Mouse (Mus musculus) common myeloid progenitor, adult 5-6 weeks (primary cell): ENCODE data around the gene Cfap161. TPM values are rescaled to one million over a fixed set of nuclear protein-coding genes. Genes with fewer than 3 reads are reported as not detected.

ENCODE experiments used
- ATAC-seq: replicated peaks from 2 replicates; pipeline ENCODE4 v1.8.0; 2016; ENCODE audit warnings: low read depth, mild to moderate bottlenecking, moderate TSS enrichment, inconsistent platforms; ENCODE audit not compliant: poor library complexity, severe bottlenecking
- total RNA-seq: library from RNA; stranded (forward); fragments of 200-1000, 187-1606 nt; gene quantifications from 2 replicates; pipeline ENCODE4 v1.2.3, GENCODE M21; 2017

Gene Cfap161
- not detected in 2 replicates for total RNA-seq

DNA sequence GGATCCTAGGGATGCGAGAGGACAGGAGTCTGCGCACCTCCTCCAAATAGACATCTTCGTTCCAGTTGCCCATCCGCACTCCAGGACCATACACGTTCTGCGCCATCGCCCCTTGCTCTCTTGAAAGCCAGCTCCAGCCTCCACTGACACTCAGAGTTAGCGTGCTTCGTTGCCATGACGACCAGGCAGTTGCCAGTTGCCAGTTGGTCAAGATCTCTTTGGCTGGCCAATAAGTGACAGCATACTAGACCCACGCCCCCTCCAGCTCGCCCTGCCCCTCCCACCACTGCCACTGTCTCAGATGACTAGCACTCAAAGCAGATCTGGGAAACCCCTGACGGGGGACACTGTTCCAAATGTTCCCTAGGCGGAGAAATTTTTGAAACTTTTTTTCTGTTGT is at the start of gene Cfap161:
Gene Cfap161, minus strand, starts transcription at position 176 of the 400 bp plus-strand sequence.
- peak; percentile 56 for ATAC-seq

DNA sequence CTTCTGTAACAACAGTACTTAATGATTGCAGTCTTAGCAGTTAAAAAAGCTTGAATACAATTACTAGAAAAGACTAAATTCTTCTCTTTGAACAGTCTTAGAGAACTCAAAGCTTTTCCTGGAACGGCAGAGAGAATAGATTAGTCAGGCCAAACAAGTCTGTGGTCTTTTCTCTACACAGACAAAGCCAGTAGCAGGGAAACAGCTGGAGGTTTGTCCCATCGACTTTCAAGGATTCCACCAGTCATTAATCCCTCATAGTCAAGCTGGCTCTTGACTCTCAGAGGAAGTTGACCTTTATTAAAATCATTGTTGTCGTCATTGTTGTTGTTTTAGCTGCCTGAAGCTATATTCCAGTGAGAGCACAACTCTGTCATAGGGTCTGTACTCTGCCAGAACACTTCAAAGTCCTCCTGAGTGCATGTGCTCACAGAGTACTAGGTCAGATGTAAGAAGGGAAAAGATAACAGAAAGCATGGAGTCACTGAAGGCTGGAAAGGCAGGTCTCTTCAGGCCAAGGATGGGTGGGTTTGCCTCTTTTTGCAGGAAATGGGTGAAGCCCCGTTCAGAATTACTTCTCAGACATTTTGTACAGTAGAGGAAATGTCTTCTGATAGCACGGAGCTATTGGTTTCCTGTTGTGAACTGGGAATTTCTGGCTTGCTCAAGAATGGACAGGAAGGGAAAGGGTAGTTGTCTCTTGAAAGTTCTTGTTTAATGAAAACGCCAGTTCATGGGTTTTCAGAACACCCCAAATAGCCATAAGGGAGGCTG is 48.0 kb upstream of the Cfap161 start:
- no peak for ATAC-seq

DNA sequence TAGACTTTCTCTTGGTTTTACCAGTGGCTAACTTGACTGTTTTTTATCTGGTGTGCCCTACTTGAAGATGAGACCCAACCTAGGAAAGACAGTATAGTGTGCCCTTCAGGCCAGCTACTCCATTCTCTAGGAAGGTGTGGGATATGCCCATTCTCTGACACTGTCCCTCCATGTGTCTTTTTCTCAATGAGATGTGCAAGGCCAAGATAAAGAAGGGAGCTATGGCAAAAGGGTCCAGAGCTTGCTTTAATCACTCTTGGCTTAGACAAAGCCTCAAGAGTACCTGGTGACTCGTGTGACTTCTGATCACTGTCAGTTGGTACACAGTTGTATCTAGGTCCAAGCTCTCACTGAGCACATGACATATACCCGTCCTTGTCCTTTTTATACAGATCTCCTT is 45.4 kb upstream of the Cfap161 start:
- no peak for ATAC-seq

DNA sequence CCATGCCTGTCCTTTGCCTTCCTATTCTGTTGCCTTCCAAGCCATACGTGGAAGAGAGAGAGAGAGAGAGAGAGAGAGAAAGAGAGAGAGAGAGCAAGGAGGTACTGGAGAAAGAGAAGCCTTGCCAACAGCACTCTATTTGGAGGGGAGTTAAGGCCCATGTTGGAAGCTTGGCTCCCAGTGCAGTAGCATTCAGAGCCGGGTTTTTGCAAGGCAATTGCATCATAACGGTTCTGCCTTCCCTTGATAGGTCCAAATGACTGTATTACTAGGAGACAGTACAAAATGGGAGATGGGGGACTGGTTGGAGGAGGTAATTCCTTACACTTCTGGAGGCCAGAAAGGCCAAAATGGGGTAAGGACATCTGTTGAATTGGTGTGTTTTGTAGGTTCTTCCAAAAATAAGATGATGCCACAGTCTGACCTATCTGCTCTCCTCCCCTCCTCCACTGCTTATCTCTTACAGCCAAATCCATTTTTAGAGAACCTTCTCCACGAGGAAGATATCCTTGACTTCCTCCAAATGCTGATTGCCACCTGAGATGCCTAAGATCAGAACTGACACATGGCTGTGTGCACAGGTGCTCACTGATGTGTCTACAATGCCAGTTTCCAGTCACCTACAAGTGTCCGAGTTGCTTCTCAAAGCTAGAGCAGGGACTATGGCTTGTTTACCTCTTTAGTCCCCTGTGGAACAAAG is 44.0 kb upstream of the Cfap161 start:
- ATAC-seq = no peak

DNA sequence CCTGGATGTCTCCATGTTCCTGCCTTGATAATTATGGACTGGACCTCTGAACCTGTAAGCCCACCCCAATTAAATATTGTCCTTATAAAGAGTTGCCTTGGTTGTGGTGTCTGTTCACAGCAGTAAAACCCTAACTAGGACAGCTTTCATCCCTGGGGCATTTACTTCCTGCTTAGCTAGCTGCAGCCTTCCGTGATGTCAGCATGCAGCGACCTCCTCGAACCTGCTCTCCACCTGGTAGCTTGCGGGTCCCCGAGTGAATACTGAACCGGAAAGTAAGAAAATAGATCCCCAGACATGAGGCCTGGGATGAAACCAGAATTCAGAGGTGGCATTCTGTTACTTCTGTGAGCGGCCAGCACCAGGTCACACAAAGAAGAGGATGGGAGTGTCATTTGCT is 34.7 kb upstream of the Cfap161 start:
- no peak for ATAC-seq

DNA sequence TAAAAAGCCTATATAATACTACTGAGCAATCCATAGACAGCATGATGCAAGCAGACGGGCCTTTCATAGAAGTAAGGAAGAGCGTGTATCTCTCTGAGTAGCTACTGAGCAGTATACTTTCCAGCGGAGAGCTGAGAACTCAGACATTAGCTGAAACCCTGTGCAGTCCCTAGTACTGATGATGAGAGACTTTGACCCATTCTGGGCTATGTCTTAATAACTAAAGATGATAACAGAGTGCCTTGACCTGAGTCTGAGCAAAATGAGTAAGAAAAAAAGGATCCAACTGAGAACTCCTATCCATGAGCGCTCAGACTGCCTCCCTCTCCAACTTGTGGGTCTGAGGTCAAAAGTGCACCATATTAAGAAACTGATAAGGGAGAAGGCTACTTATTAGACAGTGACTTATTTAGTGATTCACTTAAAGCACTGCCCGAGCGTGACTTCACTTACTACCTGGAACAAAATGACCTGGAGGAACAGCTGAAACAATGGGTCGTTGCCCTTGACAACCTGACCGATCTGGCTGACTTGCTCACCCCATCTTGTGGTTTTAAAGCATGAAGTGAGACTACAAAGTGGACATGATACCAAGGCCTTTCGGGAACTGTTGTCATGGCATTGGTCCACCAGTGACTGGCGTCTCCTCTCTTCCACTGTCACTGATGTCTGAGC is 32.9 kb upstream of the Cfap161 start:
- ATAC-seq = no peak

DNA sequence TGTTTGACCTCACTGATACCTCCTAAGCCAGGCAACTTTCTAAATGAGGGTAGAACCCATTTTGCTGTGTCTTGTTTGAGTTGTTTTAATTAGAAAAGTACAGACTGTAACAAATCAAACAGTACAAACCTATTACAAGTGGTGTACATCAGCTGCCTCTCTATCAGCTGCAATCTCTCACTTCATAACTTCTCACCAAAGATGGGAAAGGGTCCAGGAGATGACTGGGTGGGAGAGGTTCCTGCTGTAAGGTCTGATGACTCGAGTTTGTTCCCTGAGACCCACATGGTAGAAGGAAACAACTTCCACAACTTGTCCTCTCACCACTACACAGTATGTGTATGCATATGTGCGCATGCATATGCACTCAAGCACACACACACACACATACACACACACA is 32.1 kb upstream of the Cfap161 start:
- ATAC-seq = no peak

DNA sequence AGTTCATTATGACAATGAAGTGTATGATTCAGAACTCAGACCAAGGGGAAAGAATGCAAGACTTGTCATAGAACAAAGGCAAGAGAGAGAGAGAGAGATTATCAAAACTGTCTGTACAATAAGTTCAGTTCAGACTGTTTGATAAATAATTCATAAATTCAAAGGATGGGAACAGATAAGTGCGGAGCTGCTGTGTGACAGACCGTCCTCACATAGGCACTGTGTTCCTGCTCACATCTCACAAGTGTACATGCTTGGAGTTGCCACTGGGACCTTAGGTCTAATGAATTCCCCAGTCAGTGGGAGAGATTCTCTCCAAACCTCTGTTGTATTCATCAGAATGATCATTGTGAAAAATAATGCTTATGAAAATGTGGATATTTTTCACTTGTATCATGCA is 27.3 kb upstream of the Cfap161 start:
- no peak for ATAC-seq

DNA sequence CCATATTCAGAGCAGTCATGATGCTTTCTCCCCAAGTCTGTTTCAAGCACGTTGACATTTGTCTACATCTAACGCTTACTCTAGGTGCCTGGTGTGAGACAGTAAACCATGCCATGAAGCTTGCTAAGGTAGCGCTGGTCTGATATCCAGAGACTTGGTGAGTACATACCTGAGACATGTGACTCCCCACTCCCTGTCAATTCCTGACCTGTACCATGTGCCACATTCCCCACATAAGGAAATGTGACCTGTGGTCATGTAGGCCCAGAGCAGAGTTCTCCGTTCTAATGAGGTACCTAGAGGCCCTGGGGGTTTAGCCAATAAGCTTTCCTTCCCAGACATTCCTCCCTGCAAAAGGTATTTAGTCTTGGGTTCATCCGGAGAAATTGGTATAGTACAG is 22.2 kb upstream of the Cfap161 start:
- ATAC-seq = no peak

DNA sequence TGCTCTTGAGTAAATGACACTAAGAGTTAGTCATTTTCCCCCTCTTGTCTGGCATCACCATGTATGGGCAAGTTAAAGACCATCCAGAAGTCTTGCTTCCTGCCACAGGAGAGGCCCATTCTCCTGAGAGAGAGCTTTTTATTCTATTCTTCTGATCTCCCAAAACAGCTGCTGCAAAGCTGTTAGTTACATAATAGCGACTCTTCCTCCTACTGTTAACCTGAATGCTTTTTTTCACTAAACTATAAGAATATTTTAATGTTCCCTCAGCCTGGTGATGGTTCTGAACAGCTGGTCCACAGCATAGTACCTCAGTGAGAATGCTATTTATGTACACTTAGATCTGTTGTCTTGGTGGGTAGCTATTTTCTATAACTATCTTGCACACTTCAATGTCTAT is 21.0 kb upstream of the Cfap161 start:
- no peak for ATAC-seq

DNA sequence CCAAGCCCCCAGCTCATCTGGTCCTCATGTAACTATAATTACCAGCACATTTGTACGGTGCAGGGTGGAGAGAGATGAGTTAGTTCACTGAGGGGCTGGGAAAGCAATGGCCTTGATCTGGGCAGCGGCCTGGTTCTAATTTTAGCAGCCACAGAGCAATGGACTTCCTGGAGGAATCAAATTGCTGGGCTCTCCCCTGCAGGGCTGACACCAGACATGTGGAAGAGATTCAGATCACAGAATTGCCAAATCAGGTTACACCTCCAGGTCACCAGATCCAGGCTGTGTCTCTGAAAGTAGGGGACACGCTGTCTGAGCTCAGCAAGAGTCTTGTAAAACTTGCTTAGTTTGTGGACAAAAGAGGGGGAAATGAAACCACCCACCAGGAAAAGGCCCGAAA is 19.3 kb upstream of the Cfap161 start:
- peak; percentile 21; the same call in 1 of the 2 replicates for ATAC-seq

DNA sequence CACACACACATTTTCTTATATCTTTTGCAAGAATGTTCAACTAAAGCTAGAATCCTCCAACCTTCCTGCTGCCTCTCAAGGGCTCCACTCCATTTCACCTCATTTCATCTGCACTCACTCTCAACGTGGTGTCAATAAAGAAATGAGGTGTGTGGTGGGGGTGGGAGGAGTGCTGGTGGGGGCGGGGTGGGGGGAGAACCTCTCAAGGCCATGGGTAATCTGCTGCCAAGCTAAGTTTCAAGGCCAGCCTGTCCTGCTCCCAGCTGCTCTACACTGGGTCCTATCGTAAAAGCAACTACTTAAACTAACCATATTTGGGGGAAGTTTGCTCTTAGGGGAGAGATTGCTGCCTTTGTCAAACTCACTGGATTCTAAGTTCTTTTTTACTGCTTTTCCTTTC is 18.8 kb upstream of the Cfap161 start:
- ATAC-seq = no peak

DNA sequence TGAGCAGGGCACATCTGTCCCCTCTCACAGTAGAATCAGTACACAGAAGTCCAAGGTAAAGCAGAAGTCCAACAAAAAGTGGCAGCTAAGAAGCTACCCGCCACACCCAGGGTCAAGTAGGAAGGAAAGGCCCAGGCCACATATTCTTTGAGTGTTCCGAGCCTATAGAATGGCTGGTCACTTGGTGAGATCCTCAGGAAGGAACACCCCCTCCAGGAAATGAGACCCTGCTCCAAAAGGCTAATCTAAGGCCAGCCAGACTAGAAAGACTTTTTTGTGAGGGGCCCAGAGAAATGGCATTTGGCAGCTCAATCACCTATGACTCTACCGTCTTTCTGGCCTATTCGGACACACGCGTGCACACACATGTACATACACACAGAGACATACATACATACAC is 18.3 kb upstream of the Cfap161 start:
- no peak for ATAC-seq

DNA sequence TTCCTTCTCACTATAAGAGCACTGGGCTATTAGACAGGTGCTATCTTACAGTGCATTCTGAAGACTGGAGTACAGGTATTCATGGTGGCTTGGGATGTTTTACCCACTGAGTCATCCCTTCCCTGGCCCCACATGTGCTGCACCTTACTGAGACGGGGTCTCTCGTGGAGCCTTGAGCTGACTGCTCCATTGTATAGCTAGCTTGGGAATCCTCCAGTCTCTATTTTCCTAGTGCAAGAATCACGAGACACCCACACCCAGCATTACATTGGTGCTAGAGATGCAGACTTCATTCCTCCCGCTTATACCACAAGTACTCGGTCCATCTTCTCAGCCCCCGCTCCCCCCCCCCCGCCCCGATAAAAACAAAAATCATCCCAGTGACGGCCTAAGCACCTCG is 17.9 kb upstream of the Cfap161 start:
- no peak for ATAC-seq

DNA sequence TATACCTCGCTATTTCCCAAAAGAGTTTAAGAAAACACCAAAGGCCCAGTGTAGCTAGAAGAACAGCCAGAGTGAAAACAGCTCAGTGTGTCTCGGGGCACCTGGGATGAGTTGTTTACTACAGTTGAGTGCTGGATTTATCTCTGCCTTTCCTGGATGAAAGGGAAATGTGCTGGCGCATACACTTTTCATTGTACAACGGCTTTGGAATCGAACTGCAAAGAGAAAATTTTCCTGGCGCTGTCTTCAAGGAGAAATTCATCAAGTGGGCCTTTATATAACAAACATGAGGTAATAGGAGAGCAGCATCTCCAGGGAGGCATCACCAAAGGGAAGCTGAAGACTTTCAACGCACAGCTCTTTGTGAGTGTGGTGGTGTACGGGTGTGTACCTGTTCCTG is 17.2 kb upstream of the Cfap161 start:
- no peak for ATAC-seq

DNA sequence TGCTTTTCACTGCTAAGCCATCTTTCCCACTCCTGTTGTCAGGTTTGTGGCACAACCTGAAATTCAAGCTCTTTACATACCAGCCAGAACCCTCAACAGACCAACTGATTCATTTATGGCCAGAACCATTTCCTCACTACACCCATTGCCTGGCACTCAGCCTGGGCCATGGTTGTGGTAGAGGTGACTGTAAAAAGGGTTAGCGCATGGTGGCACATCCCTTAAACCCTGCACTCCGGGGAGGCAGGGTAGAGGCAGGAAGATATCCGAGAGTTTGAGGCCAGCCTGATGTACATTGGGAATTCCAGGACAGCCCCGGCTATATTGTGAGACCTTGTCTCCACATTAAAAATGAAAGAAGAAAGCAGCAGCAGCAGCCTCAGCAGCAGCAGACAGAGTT is 16.8 kb upstream of the Cfap161 start:
- no peak for ATAC-seq

DNA sequence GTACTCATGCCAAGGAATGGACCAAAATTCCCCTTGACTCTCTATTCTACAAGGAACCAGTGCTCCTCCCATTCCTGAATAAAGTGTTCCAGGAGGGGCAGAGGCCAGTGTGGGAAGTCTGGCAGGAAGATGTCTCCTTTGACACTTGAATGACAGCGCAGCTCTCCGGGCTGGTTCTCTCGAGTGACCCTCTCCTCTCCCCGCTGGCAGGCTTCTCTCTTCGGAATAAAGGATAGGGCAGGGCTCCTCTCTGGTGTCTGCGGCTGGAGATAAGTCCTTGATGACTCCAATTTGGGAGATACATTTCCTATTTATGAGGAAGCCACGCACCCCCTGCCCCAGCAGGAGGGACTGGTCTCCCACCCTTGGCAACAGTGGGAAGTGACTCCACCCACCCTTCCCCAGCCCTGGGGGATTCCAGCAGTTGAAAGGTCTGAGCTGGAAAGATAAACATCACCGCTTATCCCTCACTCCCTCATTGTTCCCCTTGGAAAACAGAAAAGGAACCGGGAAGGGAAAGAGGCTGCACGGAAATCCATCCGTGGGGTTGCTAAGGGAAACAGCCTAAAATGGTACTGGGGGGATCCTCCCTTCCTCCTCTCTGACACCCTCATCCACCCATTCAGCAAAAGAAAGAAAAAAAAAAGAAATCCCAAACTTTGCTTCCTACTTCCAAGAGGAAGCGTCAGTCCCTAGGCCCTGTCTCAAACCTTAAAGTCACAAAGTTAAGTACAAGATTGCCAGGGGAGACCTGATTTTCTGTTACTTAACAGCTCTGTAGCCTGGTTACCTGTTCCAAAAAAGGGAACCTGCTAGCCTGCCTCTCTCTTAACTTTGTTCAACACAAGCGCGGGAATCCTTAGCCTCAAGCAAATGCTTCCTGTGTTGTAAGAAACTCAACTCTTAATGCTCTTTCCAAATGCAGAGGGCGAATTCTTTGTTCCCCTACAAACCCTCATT is 15.7 kb upstream of the Cfap161 start:
- peak; percentile 24; the same call in 1 of the 2 replicates for ATAC-seq

DNA sequence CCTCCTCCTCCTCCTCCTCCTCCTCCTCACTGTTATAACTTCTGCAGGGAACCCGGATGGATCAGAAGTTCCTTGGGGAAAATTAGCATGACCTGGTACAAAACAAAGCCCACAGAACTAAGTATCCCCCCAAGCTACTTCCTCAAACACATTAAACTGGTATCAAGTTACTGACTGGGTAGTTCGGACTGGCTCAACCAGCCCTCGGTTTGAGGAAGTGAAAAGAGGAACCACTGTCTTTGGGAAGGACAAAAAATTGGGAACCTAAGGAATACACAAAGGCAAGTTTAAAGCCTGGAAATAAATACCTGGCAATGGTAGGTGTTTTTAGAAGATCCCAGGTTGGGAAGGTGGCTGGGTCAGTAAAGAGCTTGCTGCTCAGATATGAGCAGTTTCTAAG is 15.0 kb upstream of the Cfap161 start:
- peak; percentile 82 for ATAC-seq

DNA sequence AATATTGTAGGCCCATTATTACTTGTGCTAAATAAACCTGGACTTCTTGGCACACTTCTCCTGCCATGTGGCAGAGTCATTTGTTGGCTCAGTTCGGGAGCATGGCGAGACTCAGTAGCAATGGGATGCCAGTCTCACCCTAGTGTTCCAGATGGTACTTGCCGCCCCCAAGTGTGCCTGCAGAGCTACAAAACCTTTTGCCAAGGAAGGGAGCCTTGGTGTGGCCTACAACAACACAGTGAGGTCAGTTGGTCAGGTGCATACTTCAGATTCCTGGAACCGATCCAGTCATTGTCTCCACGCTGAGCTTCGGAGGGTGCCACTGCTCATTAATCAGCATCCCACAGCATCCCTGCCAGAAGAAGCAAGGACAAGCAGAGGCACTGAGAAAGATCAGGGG is 14.4 kb upstream of the Cfap161 start:
- no peak for ATAC-seq

DNA sequence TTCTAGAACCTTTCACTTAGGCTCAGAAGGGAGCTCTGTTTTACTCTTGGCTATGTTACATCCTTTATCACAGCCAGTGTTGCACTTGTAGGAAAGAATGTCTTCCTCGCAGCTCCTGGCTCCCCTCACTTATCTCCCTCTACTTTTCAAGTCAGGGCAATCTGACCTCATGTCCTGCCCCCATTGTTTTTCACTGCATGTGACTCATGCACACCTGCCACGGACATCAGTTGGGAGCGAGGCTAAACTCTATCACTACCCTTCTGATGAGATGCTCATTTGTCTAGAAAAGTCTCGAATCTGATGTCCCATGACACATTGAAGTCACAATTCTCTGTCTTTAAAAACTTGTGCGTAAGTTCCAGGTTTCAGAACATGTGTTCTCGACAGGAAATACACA is 12.3 kb upstream of the Cfap161 start:
- no peak for ATAC-seq
